Mouse (Mus musculus) layer of hippocampus, adult 9-11 months (tissue): ENCODE data around the gene 4930572O03Rik.
"Not testable (repeated sequence)": the region's sequence is repeated elsewhere in the genome, so short reads cannot be mapped to it uniquely, and the experiment has no call there.

Experiments used
- DNase-seq: peaks from one replicate; pipeline ENCODE4 v3.0.0; 2022

Gene 4930572O03Rik

DNA sequence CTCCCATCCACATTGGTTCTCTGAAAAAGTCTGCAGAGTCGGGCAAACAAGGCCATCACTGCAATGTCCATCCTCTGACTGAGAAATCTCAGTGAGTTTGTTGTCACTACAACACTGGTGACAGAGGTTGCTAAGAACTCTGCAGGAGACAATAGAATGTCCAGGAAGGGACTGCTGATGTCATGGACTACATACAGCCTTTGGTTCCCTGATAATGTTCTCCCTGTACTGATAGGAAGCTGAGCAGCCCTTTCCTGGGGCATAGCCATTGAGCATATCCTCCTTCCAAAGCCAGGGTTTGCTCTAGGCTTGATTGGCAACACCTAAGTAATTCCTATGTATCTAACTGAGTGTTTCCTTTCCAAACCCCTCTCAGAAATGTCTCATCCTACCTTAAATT is at the start of gene 4930572O03Rik:
4930572O03Rik (minus strand) TSS at position 101 of the 400 bp plus-strand sequence.
- DNase-seq: not testable (repeated sequence)

DNA sequence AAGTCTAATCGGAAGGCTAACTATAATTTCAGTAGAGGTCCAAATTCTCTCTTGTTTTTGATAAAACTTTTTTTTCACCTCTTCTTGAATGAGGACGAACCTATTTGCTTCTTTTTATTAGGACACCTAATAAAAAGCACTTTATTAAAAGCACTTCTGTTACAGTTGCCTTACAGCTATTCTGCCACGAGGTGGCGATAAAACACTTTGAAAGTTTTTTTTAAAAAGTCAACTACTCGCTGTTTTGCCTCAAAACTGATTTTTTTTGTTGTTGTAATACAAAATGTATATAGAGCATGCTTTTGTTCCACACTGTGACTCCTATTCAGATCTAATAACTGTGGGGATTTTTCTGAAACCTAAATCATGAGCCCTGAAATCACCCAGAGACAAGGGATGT is 46.0 kb upstream of the 4930572O03Rik start:
- not testable (repeated sequence) for DNase-seq

DNA sequence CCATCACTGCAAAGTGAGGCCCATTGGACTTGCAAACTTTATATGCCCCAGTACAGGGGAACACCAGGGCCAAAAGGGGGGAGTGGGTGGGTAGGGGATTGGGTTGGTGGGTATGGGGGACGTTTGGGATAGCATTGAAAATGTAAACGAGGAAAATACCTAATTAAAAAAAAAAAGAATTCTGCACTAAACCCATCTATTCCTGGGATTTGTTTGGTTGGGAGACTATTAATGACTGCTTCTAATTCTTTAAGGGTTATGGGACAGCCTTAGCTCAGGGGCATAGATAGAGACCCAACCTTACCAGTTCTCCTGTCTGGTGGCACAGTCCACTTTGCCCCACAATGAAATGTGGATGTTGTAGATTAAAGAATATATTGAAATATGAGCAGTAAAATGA is 40.9 kb upstream of the 4930572O03Rik start:
- DNase-seq: not testable (repeated sequence)

DNA sequence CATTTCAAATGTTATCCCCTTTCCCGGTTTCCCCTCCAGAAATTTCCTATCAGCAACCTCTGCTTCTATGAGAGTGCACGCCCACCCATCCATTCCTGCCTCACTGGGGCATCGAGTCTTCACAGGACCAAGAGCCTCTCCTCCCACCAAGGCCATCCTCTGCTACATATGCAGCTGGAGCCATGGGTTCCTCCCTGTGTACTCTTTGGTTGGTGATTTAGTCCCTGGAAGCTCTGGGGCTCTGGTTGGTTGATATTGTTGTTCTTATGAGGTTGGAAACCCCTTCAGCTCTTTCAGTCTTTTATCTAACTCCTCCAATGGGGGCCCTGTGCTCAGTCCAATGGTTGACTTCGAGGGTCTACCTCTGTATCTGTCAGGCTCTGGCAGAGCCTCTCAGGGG is 35.0 kb upstream of the 4930572O03Rik start:
- not testable (repeated sequence) for DNase-seq

DNA sequence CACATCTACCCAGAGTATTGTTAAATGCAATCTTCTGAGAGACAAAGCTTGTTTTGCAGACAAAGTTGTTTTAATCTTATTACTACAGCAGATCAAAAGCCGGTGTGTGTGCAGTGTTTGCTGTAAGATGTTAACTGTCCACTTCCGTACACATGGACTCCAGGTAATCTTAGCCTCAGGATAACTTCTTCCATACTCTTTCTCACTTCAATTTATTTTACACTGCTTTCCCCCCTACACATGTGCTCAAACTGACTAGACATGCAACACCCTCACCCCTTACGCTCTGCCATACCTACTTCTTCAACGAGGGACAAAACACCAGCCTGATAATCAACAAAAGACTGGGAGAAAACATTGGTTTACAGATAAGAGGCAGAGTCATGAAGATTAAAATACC is 34.0 kb upstream of the 4930572O03Rik start:
- DNase-seq: not testable (repeated sequence)

GRCm38 (mm10) chr5:15689659-15690213 is 32.9 kb upstream of the 4930572O03Rik start:
- DNase-seq: not testable (repeated sequence)

DNA sequence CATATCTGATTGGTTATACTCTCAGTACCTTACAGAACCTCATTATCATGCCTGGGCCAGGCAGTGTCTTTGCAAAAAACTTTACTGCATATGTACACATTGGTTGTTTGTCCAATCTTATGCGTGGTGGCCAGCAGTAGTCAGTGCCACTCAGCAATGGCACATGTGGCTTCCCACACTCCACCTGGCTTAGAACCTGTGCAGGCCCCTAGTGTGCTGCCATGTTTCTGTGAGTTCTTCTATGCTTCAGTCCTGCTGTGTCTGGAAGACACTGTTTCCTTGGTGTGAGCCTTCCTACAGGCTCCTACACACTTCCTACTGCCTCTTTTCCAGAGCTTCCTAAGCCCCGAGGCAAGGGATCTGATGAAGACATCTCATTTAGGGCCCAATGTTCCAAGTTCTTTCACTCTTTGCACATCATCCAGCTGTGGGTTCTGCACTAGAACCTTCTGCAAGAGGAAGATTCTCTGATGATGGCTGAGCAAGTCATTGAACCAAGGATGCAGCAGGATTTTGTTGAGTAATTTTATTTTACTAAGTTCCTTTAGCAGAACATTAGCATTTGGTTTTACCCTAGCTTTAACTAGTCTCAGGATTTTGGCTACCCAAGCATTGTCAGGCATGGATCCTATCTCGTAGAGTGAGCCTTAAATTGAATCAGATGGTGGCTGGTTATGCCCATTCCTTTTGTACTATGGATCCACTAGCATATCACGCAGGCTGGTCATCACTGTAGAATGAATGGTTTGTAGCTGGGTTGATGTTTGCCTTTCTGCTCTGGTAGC is 32.2 kb upstream of the 4930572O03Rik start:
- not testable (repeated sequence) for DNase-seq

GRCm38 (mm10) chr5:15681301-15682035 is 24.6 kb upstream of the 4930572O03Rik start:
- DNase-seq: not testable (repeated sequence)

- DNase-seq: not testable (repeated sequence)
Measured at GRCm38 (mm10) chr5:15679980-15680949, 23.4 kb upstream of the 4930572O03Rik start.

- DNase-seq: not testable (repeated sequence)
Measured at GRCm38 (mm10) chr5:15678907-15679306, 22.0 kb upstream of the 4930572O03Rik start.

GRCm38 (mm10) chr5:15677750-15678149 is 20.9 kb upstream of the 4930572O03Rik start:
- not testable (repeated sequence) for DNase-seq

- not testable (repeated sequence) for DNase-seq
Measured at GRCm38 (mm10) chr5:15674429-15675244, 17.8 kb upstream of the 4930572O03Rik start.

DNA sequence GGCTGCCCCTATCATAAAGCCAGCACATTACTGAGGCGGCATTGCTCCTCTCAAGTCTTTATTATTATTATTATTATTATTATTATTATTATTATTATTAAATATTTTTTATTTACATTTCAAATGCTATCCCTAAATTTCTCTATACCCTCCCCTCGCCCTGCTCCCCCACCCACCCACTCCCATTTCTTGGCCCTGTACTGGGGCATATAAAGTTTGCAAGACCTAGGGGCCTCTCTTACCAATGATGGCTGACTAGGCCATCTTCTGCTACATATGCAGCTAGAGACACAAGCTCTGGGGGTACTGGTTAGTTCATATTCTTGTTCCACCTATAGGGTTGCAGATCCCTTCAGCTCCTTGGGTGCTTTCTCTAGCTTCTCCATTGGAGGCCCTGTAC is 17.1 kb upstream of the 4930572O03Rik start:
- DNase-seq: not testable (repeated sequence)

- DNase-seq: not testable (repeated sequence)
Measured at GRCm38 (mm10) chr5:15670789-15671188, 13.9 kb upstream of the 4930572O03Rik start.

GRCm38 (mm10) chr5:15663847-15664246 is 7.0 kb upstream of the 4930572O03Rik start:
- not testable (repeated sequence) for DNase-seq

- DNase-seq: not testable (repeated sequence)
Measured at GRCm38 (mm10) chr5:15652334-15652733, 4.5 kb downstream of the 4930572O03Rik start.

DNA sequence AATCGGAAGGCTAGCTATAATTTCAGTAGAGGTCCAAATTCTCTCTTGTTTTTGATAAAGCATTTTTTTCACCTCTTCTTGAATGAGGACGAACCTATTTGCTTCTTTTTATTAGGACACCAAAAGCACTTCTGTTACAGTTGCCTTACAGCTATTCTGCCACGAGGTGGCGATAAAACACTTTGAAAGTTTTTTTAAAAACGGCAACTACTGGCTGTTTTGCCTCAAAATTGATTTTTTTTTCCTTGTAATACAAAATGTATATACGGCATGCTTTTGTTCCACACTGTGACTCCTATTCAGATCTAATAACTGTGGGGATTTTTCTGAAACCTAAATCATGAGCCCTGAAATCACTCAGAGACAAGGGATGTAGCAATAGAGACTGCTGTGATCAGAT is 11.2 kb downstream of the 4930572O03Rik start:
- not testable (repeated sequence) for DNase-seq

DNA sequence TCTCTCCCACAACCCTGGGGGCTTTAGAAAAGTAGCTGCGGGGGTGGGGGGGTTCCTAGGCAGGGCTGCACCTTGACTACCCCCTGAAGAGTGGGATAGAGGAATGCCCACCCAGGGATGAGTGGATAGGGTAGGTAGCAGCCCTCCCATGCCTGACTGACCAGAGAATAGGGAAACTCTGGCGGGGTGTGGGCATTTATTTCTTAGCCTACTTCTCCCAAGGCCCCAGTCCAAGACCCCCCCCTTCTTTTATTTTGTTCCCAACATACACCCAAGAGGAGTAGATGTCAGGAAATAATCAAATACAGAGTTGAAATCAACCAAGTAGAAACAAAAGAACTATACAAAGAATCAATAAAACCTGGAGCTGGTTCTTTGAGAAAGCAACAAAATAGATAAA is 19.2 kb downstream of the 4930572O03Rik start:
- DNase-seq: not testable (repeated sequence)

DNA sequence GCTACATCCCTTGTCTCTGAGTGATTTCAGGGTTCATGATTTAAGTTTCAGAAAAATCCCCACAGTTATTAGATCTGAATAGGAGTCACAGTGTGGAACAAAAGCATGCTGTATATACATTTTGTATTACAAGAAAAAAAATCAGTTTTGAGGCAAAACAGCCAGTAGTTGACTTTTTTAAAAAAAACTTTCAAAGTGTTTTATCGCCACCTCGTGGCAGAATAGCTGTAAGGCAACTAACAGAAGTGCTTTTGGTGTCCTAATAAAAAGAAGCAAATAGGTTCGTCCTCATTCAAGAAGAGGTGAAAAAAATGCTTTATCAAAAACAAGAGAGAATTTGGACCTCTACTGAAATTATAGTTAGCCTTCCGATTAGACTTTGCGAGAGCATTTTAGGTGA is 26.8 kb downstream of the 4930572O03Rik start:
- not testable (repeated sequence) for DNase-seq

GRCm38 (mm10) chr5:15628136-15628535 is 28.7 kb downstream of the 4930572O03Rik start:
- DNase-seq: not testable (repeated sequence)

DNA sequence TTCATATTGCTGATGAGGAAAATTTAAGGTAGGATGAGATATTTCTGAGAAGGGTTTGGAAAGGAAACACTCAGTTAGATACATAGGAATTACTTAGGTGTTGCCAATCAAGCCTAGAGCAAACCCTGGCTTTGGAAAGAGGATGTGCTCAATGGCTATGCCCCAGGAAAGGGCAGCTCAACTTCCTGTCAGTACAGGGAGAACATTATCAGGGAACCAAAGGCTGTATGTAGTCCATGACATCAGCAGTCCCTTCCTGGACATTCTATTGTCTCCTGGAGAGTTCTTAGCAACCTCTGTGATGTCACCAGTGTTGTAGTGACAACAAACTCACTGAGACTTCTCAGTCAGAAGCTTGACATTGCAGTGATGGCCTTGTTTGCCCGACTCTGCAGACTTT is 38.1 kb downstream of the 4930572O03Rik start, which contains the start of gene Speer4d:
Speer4d (plus strand) TSS at position 301 of the 400 bp plus-strand sequence.
- not testable (repeated sequence) for DNase-seq
